Mouse (Mus musculus): Measurements from ENCODE around the gene Bach1. TPM values are rescaled to one million over a fixed set of nuclear protein-coding genes. Genes with fewer than 3 reads are reported as not detected.

The Bach1 gene
- polyA plus RNA-seq, 1 experiment = 29.1 TPM

- Histone ChIP-seq H3K27ac (ENCODE audit: insufficient read depth, low read depth, low read length) (peak overlapping the region; percentile 17), H3K4me3 (ENCODE audit: low read depth, low read length) (no peak overlapping the region), H3K27me3 (ENCODE audit: control insufficient read depth, insufficient read depth, low read length) (no peaks in the 10 kb centered on the region), H3K4me1 (ENCODE audit: control insufficient read depth, insufficient read depth, insufficient read length, low read length) (peaks cover 24% of the 10 kb centered on the region), H3K36me3 (ENCODE audit: control insufficient read depth, insufficient read depth, low read length) (no peaks in the 10 kb centered on the region)
- 18% methylated on average over 8 of the region's 8 CpGs for WGBS
- TF ChIP-seq CTCF (IDR thresholded peaks at IDR 0.05; ENCODE audit: extremely low read depth, insufficient read length, insufficient replicate concordance, low read depth, low read length) = no peak
- no peak; the same call in 1 of the 2 replicates for TF ChIP-seq POLR2A (IDR thresholded peaks at IDR 0.05; ENCODE audit: low read depth, low read length)
Measured at GRCm38 (mm10) chr16:87689225-87689624, 9.5 kb upstream of the Bach1 start.

GRCm38 (mm10) chr16:87690506-87690905 is 8.2 kb upstream of the Bach1 start:
- no peaks in the 10 kb centered on the region for H3K36me3 ChIP-seq (ENCODE audit: control insufficient read depth, insufficient read depth, low read length)
- peaks cover 24% of the 10 kb centered on the region for H3K4me1 ChIP-seq (ENCODE audit: control insufficient read depth, insufficient read depth, insufficient read length, low read length)
- WGBS = 67% methylated on average over 4 of the region's 4 CpGs
- no peak overlapping the region for H3K4me3 ChIP-seq (ENCODE audit: low read depth, low read length)
- H3K27ac ChIP-seq (ENCODE audit: insufficient read depth, low read depth, low read length) = 0 out of 2 replicates have a peak overlapping the region, but pooled peaks have one; percentile 64
- H3K27me3 ChIP-seq (ENCODE audit: control insufficient read depth, insufficient read depth, low read length) = no peaks in the 10 kb centered on the region
- no peak for TF ChIP-seq CTCF (IDR thresholded peaks at IDR 0.05; ENCODE audit: extremely low read depth, insufficient read length, insufficient replicate concordance, low read depth, low read length)
- TF ChIP-seq POLR2A (IDR thresholded peaks at IDR 0.05; ENCODE audit: low read depth, low read length) = no peak

DNA sequence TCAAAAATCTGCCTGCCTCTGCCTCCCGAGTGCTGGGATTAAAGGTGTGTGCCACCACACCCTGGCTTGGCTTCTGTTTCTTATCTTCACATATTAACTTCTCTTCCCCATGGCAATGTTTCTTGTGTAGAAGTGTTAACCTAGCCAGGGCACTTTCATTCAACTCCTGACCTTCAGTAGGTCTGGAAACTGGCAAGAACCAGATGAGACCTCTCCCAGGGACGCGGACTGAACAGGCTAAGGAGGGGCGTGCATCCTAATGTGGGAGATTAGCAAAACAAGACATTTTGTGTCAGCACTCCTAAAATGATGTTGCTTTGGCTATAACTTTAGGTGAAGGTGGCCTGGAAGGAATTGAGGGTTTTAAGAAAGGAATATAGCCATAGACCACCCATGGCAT is 7.6 kb upstream of the Bach1 start:
- Histone ChIP-seq H3K36me3 (ENCODE audit: control insufficient read depth, insufficient read depth, low read length) (no peaks in the 10 kb centered on the region), H3K4me1 (ENCODE audit: control insufficient read depth, insufficient read depth, insufficient read length, low read length) (peaks cover 24% of the 10 kb centered on the region), H3K27ac (ENCODE audit: insufficient read depth, low read depth, low read length) (peak overlapping the region; percentile 64), H3K4me3 (ENCODE audit: low read depth, low read length) (no peak overlapping the region), H3K27me3 (ENCODE audit: control insufficient read depth, insufficient read depth, low read length) (no peaks in the 10 kb centered on the region)
- WGBS = 83% methylated on average over 4 of the region's 4 CpGs
- TF ChIP-seq POLR2A (IDR thresholded peaks at IDR 0.05; ENCODE audit: low read depth, low read length) (no peak), CTCF (IDR thresholded peaks at IDR 0.05; ENCODE audit: extremely low read depth, insufficient read length, insufficient replicate concordance, low read depth, low read length) (no peak)

DNA sequence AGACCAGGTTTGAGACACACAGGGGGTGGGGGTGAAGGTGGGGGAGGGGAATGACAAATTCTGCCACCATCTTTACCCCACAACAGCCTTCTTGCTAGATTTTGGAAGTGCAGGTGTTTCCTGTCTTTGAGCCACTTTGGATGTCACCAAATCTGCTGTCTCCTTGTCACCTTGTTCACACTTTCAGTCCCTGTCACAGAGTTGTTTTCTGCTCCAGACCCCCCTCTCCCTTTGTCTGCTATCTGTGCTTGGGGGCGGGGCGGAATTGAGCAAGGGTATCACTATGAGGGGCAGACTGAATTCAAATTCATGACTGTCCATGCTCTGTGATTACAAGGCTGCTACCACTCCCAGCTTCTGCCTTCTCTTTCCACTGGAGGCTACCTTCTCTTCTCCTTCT is 6.2 kb upstream of the Bach1 start:
- Histone ChIP-seq H3K4me3 (ENCODE audit: low read depth, low read length) (no peak overlapping the region), H3K36me3 (ENCODE audit: control insufficient read depth, insufficient read depth, low read length) (no peaks in the 10 kb centered on the region), H3K4me1 (ENCODE audit: control insufficient read depth, insufficient read depth, insufficient read length, low read length) (peaks cover 16% of the 10 kb centered on the region; the same call in 1 of the 2 replicates), H3K27ac (ENCODE audit: insufficient read depth, low read depth, low read length) (no peak overlapping the region), H3K27me3 (ENCODE audit: control insufficient read depth, insufficient read depth, low read length) (no peaks in the 10 kb centered on the region)
- 92% methylated on average over 2 of the region's 2 CpGs for WGBS
- no peak for TF ChIP-seq POLR2A (IDR thresholded peaks at IDR 0.05; ENCODE audit: low read depth, low read length)
- TF ChIP-seq CTCF (IDR thresholded peaks at IDR 0.05; ENCODE audit: extremely low read depth, insufficient read length, insufficient replicate concordance, low read depth, low read length) = no peak

- H3K4me3 ChIP-seq (ENCODE audit: low read depth, low read length) = peak overlapping the region; percentile 59; the same call in 1 of the 2 replicates
- no peak overlapping the region for H3K27ac ChIP-seq (ENCODE audit: insufficient read depth, low read depth, low read length)
- TF ChIP-seq POLR2A (IDR thresholded peaks at IDR 0.05; ENCODE audit: low read depth, low read length) = no peak
- TF ChIP-seq CTCF (IDR thresholded peaks at IDR 0.05; ENCODE audit: extremely low read depth, insufficient read length, insufficient replicate concordance, low read depth, low read length) = no peak
Measured at GRCm38 (mm10) chr16:87697707-87698365, 909 bp upstream of the Bach1 start.

GRCm38 (mm10) chr16:87699306-87699692 is 554 bp downstream of the Bach1 start:
- Histone ChIP-seq H3K36me3 (ENCODE audit: control insufficient read depth, insufficient read depth, low read length) (no peaks in the 10 kb centered on the region), H3K27me3 (ENCODE audit: control insufficient read depth, insufficient read depth, low read length) (no peaks in the 10 kb centered on the region), H3K27ac (ENCODE audit: insufficient read depth, low read depth, low read length) (peak overlapping the region; percentile 90), H3K4me1 (ENCODE audit: control insufficient read depth, insufficient read depth, insufficient read length, low read length) (peaks cover 8% of the 10 kb centered on the region), H3K4me3 (ENCODE audit: low read depth, low read length) (peak overlapping the region; percentile 93)
- under 1% methylated on average over 20 of the region's 20 CpGs for WGBS
- TF ChIP-seq CTCF (IDR thresholded peaks at IDR 0.05; ENCODE audit: extremely low read depth, insufficient read length, insufficient replicate concordance, low read depth, low read length) (no peak), POLR2A (IDR thresholded peaks at IDR 0.05; ENCODE audit: low read depth, low read length) (no peak)

More at GRCm38 (mm10) chr16:87697707-87698365, 909 bp upstream of the Bach1 start:
- Histone ChIP-seq H3K27me3 (ENCODE audit: control insufficient read depth, insufficient read depth, low read length) (no peaks in the 10 kb centered on the region), H3K36me3 (ENCODE audit: control insufficient read depth, insufficient read depth, low read length) (no peaks in the 10 kb centered on the region), H3K4me1 (ENCODE audit: control insufficient read depth, insufficient read depth, insufficient read length, low read length) (peaks cover 3% of the 10 kb centered on the region)
- 37% methylated on average over 16 of the region's 16 CpGs for WGBS

DNA sequence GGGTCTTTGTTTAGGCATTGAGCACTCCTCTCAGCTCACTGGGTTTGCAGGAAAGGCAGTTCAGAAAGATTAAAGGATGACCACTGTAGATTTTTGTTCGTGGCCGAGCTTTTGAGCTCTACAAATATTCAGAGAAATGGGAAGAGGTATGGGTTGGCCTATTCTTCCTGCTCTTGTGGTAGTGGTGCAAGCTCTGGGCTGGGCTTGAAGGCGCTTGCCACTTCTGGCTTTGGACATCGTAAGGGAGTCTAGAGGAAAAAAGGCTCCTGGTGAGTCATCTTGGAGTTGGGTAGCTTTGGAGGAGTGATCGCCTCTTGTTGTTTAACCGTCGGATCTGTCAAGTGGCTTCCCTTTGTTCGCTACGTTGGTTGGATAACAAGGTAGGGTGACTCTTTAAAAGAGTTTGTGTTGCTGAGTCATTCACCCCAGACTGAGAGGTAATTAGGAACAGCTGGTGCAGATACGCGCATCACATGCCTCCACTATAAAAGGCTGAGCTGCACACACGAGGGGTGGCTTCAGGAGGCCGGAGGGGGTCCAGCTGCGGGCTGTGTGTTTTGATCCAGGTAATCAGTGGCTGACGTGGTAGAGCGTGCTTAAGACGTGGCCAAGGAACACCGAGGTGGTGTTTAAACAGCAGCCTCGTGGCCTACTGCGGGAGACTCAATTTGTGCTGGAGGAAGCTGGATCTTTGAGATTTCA is 1.1 kb downstream of the Bach1 start:
- H3K27me3 ChIP-seq (ENCODE audit: control insufficient read depth, insufficient read depth, low read length) = no peaks in the 10 kb centered on the region
- WGBS = 1% methylated on average over 20 of the region's 20 CpGs
- H3K4me3 ChIP-seq (ENCODE audit: low read depth, low read length) = peak overlapping the region; percentile 93
- H3K4me1 ChIP-seq (ENCODE audit: control insufficient read depth, insufficient read depth, insufficient read length, low read length) = peaks cover 13% of the 10 kb centered on the region
- H3K36me3 ChIP-seq (ENCODE audit: control insufficient read depth, insufficient read depth, low read length) = no peaks in the 10 kb centered on the region
- H3K27ac ChIP-seq (ENCODE audit: insufficient read depth, low read depth, low read length) = peak overlapping the region; percentile 90
- TF ChIP-seq POLR2A (IDR thresholded peaks at IDR 0.05; ENCODE audit: low read depth, low read length) = peak; percentile 19; the same call in 1 of the 2 replicates
- TF ChIP-seq CTCF (IDR thresholded peaks at IDR 0.05; ENCODE audit: extremely low read depth, insufficient read length, insufficient replicate concordance, low read depth, low read length) = no peak
